Mouse (Mus musculus) layer of hippocampus, adult 9-11 months (tissue): ENCODE data around the gene Myl7.
"Not testable (repeated sequence)": the region's sequence is repeated elsewhere in the genome, so short reads cannot be mapped to it uniquely, and the experiment has no call there.

Experiments
- DNase-seq: peaks from one replicate; pipeline ENCODE4 v3.0.0; 2022

Myl7 gene

GRCm38 (mm10) chr11:5898531-5898930, at the start of gene Myl7:
TSS of gene Myl7 (minus strand) at chr11:5898782.
- DNase-seq = no peak

GRCm38 (mm10) chr11:5947796-5948195, 49.2 kb upstream of the Myl7 start:
- DNase-seq = no peak

- no peak for DNase-seq
Measured at GRCm38 (mm10) chr11:5945096-5945495, 46.5 kb upstream of the Myl7 start.

GRCm38 (mm10) chr11:5942966-5943365, 44.4 kb upstream of the Myl7 start:
- DNase-seq = no peak

- not testable (repeated sequence) for DNase-seq
Measured at GRCm38 (mm10) chr11:5934531-5934930, 35.9 kb upstream of the Myl7 start.

GRCm38 (mm10) chr11:5931947-5932346, 33.4 kb upstream of the Myl7 start:
- not testable (repeated sequence) for DNase-seq

GRCm38 (mm10) chr11:5930578-5930977, 32.0 kb upstream of the Myl7 start:
- DNase-seq = no peak

- no peak for DNase-seq
Measured at GRCm38 (mm10) chr11:5926696-5927220, 28.2 kb upstream of the Myl7 start.

GRCm38 (mm10) chr11:5924699-5925098, 26.1 kb upstream of the Myl7 start:
- DNase-seq = no peak

GRCm38 (mm10) chr11:5920323-5920960, 21.9 kb upstream of the Myl7 start:
- DNase-seq = no peak

- no peak for DNase-seq
Measured at GRCm38 (mm10) chr11:5919606-5920005, 21.0 kb upstream of the Myl7 start.

GRCm38 (mm10) chr11:5918111-5918510, 19.5 kb upstream of the Myl7 start:
- no peak for DNase-seq

- DNase-seq = no peak
Measured at GRCm38 (mm10) chr11:5916178-5916548, 17.6 kb upstream of the Myl7 start.

GRCm38 (mm10) chr11:5915429-5916177, 17.0 kb upstream of the Myl7 start:
- DNase-seq = no peak

- DNase-seq = no peak
Measured at GRCm38 (mm10) chr11:5914940-5915339, 16.4 kb upstream of the Myl7 start.

- DNase-seq = no peak
Measured at GRCm38 (mm10) chr11:5913936-5914335, 15.4 kb upstream of the Myl7 start.

- no peak for DNase-seq
Measured at GRCm38 (mm10) chr11:5913256-5913655, 14.7 kb upstream of the Myl7 start.

- DNase-seq = peak; percentile 57
Measured at GRCm38 (mm10) chr11:5912635-5913034, 14.1 kb upstream of the Myl7 start.

GRCm38 (mm10) chr11:5908642-5909041, 10.1 kb upstream of the Myl7 start:
- no peak for DNase-seq

GRCm38 (mm10) chr11:5907096-5907495, 8.5 kb upstream of the Myl7 start:
- no peak for DNase-seq

GRCm38 (mm10) chr11:5905778-5906518, 7.4 kb upstream of the Myl7 start:
- peak; percentile 48 for DNase-seq

- no peak for DNase-seq
Measured at GRCm38 (mm10) chr11:5904871-5905270, 6.3 kb upstream of the Myl7 start.

- no peak for DNase-seq
Measured at GRCm38 (mm10) chr11:5904357-5904756, 5.8 kb upstream of the Myl7 start.

- DNase-seq = no peak
Measured at GRCm38 (mm10) chr11:5903844-5904243, 5.3 kb upstream of the Myl7 start.
